Mouse (Mus musculus): ENCODE measurements around the gene Gtdc1. TPM values are rescaled to one million over a fixed set of nuclear protein-coding genes. Genes with fewer than 3 reads are reported as not detected.
A peak's percentile ranks its signal among the peaks of the same experiment; 100 is the strongest.

Gtdc1 gene
- total and polyA plus RNA-seq, 2 experiments from 2014 or later, result 18.6 to 43.4 TPM

DNA sequence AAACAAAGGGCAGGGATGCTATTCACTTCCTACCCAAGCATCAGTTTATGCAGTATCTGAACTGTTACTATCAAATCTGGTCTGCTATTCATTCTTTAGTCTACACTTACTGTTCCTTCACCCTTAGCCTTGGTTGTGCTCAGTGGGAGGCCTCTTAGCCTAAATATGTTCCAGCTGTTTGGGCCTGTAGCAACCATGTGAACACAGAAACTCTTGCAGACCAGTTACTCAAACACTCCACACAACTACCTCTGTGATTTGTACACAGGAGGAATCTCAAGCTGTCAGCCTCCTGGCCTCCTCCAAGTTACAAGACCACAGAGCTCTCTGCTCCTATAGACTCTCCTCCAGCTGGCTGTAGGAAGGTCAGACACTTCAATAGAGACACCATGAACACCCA is 384.7 kb downstream of the Gtdc1 start:
- no peak for ATAC-seq (ENCODE audit: low FRiP score)
- Histone ChIP-seq H3K27me3 (ENCODE audit: insufficient read depth, low read length) (no peaks in the 10 kb centered on the region), H3K4me3 (ENCODE audit: low read depth, low read length) (no peak overlapping the region), H3K4me1 (ENCODE audit: insufficient read depth, low read length) (no peaks in the 10 kb centered on the region), H3K9ac (replicated peaks; ENCODE audit: low read length, poor library complexity, severe bottlenecking) (no peak overlapping the region), H3K9me3 (ENCODE audit: low read length) (0 out of 2 replicates have a peak, but pooled peaks cover 3% of the 10 kb centered on the region), H3K27ac (ENCODE audit: low read depth, low read length) (no peak overlapping the region), H3K36me3 (ENCODE audit: insufficient read depth, low read length) (no peaks in the 10 kb centered on the region), H3K4me2 (ENCODE audit: low read depth, low read length, poor library complexity, severe bottlenecking) (no peak overlapping the region)
- no peak for DNase-seq (ENCODE audit: low spot score)
- no peak for TF ChIP-seq CTCF (IDR thresholded peaks at IDR 0.05)

DNA sequence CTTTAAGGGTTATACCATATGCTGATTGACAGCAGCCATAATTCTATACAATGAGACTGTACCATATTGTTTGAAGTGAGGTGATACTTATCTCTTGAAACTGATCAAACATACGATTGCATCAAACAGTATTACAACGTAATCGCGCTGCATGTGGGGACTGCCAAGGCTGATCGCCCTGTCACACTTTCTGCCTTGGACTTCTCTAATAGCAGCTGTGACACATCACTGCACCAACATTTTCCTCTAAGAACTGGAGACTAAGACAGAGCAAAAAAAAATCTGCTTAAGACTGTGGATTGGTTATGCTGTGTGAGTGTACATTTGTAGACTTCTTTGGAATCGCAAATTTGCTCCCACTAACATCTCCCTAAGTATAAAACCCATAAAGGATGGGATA is 385.7 kb downstream of the Gtdc1 start:
- ATAC-seq (ENCODE audit: low FRiP score) (no peak), DNase-seq (ENCODE audit: low spot score) (no peak)
- no peak overlapping the region for H3K4me3 ChIP-seq (ENCODE audit: low read depth, low read length)
- no peaks in the 10 kb centered on the region for H3K36me3 ChIP-seq (ENCODE audit: insufficient read depth, low read length)
- no peaks in the 10 kb centered on the region for H3K27me3 ChIP-seq (ENCODE audit: insufficient read depth, low read length)
- 88% methylated on average over 6 of the region's 6 CpGs for WGBS
- no peak overlapping the region for H3K27ac ChIP-seq (ENCODE audit: low read depth, low read length)
- no peak overlapping the region for H3K4me2 ChIP-seq (ENCODE audit: low read depth, low read length, poor library complexity, severe bottlenecking)
- no peak for TF ChIP-seq CTCF (IDR thresholded peaks at IDR 0.05)
- H3K9me3 ChIP-seq (ENCODE audit: low read length), result 0 out of 2 replicates have a peak, but pooled peaks cover 3% of the 10 kb centered on the region
- no peak overlapping the region for H3K9ac ChIP-seq (replicated peaks; ENCODE audit: low read length, poor library complexity, severe bottlenecking)
- H3K4me1 ChIP-seq (ENCODE audit: insufficient read depth, low read length), result no peaks in the 10 kb centered on the region

DNA sequence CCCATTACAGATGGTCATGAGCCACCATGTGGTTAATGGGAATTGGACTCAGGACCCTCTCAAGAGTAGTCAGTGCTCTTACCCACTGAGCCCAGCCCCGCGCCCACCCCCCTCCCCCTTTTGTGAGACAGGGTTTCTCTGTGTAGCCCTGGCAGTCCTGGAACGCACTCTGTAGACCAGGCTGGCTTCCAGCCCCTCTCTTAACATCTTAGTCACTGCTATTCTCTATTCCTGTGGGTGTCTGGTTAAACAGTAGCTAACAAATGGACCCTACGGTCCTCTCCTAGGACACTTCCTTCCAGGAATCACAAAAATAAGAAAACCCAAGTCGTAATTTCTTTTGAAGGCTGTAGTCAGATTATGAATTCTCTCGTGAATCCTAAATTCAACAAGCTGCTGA is 386.6 kb downstream of the Gtdc1 start:
- H3K4me1 ChIP-seq (ENCODE audit: insufficient read depth, low read length), result no peaks in the 10 kb centered on the region
- H3K27ac ChIP-seq (ENCODE audit: low read depth, low read length), result no peak overlapping the region
- ATAC-seq (ENCODE audit: low FRiP score) (no peak), DNase-seq (ENCODE audit: low spot score) (no peak)
- H3K4me3 ChIP-seq (ENCODE audit: low read depth, low read length), result no peak overlapping the region
- no peaks in the 10 kb centered on the region for H3K27me3 ChIP-seq (ENCODE audit: insufficient read depth, low read length)
- 0 out of 2 replicates have a peak, but pooled peaks cover 3% of the 10 kb centered on the region for H3K9me3 ChIP-seq (ENCODE audit: low read length)
- H3K36me3 ChIP-seq (ENCODE audit: insufficient read depth, low read length), result no peaks in the 10 kb centered on the region
- TF ChIP-seq CTCF (IDR thresholded peaks at IDR 0.05), result no peak
- H3K9ac ChIP-seq (replicated peaks; ENCODE audit: low read length, poor library complexity, severe bottlenecking), result no peak overlapping the region
- no peak overlapping the region for H3K4me2 ChIP-seq (ENCODE audit: low read depth, low read length, poor library complexity, severe bottlenecking)
- 91% methylated on average over 6 of the region's 6 CpGs for WGBS

DNA sequence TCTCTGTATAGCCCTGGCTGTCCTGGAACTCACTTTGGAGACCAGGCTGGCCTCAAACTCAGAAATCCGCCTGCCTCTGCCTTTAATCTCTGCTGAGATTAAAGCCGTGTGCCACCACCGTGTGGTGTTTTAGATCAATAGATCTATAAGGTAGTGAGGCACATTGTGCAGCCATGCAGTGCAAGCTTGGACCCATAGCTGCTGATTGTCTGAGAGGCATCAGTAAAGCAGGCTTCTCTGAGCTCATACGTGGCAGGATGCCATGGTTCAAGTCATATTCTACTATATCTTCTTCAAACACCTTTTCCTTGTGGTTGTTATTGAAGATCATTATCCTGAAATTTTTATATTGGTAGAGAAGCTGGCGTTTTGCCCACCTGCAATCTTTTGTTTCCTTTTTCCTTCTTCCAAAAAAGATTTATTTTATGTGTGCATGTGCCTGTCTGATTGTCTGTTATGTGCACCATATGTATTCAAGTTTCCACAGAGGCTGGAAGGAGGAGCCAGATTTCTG is 388.3 kb downstream of the Gtdc1 start:
- no peak for DNase-seq (ENCODE audit: low spot score)

DNA sequence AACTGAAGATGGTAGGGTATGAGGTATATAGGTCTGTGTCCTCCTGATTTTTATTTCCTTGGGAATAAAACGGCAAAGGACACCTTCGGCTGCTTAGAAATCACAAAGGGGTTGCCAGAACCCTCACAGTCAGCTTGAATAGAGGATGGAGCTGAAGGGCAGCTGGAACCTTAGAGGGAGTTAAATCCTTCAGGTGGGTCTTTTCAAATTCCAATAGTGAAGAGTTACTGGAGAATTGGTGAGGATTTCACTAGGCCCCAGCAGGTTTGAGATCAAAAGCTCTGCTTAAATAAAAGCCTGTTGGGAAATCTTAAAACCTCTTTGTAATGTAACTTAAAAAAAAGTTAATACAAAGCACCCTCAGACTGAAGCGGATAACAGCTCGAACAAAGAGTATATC is 389.3 kb downstream of the Gtdc1 start:
- no peaks in the 10 kb centered on the region for H3K36me3 ChIP-seq (ENCODE audit: insufficient read depth, low read length)
- H3K4me1 ChIP-seq (ENCODE audit: insufficient read depth, low read length), result no peaks in the 10 kb centered on the region
- ATAC-seq (ENCODE audit: low FRiP score) (no peak), DNase-seq (ENCODE audit: low spot score) (no peak)
- no peaks in the 10 kb centered on the region for H3K27me3 ChIP-seq (ENCODE audit: insufficient read depth, low read length)
- H3K9ac ChIP-seq (replicated peaks; ENCODE audit: low read length, poor library complexity, severe bottlenecking), result no peak overlapping the region
- no peak overlapping the region for H3K4me2 ChIP-seq (ENCODE audit: low read depth, low read length, poor library complexity, severe bottlenecking)
- H3K9me3 ChIP-seq (ENCODE audit: low read length), result no peaks in the 10 kb centered on the region
- 26% methylated on average over 4 of the region's 4 CpGs for WGBS
- no peak for TF ChIP-seq CTCF (IDR thresholded peaks at IDR 0.05)
- H3K4me3 ChIP-seq (ENCODE audit: low read depth, low read length), result no peak overlapping the region
- H3K27ac ChIP-seq (ENCODE audit: low read depth, low read length), result no peak overlapping the region

More for the DNA sequence above, 388.3 kb downstream of the Gtdc1 start:
- no peak overlapping the region for H3K4me2 ChIP-seq (ENCODE audit: low read depth, low read length, poor library complexity, severe bottlenecking)
- 0 out of 2 replicates have a peak, but pooled peaks cover under 1% of the 10 kb centered on the region for H3K9me3 ChIP-seq (ENCODE audit: low read length)
- no peaks in the 10 kb centered on the region for H3K4me1 ChIP-seq (ENCODE audit: insufficient read depth, low read length)
- H3K27ac ChIP-seq (ENCODE audit: low read depth, low read length), result no peak overlapping the region
- no peaks in the 10 kb centered on the region for H3K27me3 ChIP-seq (ENCODE audit: insufficient read depth, low read length)
- ATAC-seq (ENCODE audit: low FRiP score), result no peak
- H3K9ac ChIP-seq (replicated peaks; ENCODE audit: low read length, poor library complexity, severe bottlenecking), result no peak overlapping the region
- no peak overlapping the region for H3K4me3 ChIP-seq (ENCODE audit: low read depth, low read length)
- 59% methylated on average over 5 of the region's 5 CpGs for WGBS
- no peaks in the 10 kb centered on the region for H3K36me3 ChIP-seq (ENCODE audit: insufficient read depth, low read length)
- TF ChIP-seq CTCF (IDR thresholded peaks at IDR 0.05), result no peak

DNA sequence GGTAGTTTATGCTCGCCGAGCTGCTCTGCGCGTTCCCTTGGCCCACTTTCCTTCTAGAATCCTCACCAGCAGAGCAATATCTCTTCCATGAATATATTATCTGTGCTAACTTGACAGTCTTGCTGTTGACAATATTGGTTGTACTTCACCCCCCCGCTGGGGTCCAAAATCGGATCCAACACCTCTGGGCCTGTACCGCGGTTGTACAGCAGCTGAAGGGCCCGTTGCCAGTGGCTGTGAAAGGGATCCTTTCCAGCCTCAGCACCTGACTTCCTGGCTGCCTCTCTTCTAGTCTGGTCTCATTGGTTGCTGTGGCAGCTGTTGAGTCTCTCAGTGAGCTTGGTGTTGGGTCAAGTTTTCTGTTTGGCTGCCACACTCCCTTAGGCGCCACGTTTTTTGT is 391.7 kb downstream of the Gtdc1 start:
- 91% methylated on average over 11 of the region's 11 CpGs for WGBS
- no peak for ATAC-seq (ENCODE audit: low FRiP score)
- H3K4me3 ChIP-seq (ENCODE audit: low read depth, low read length), result no peak overlapping the region
- TF ChIP-seq CTCF (IDR thresholded peaks at IDR 0.05), result no peak
- H3K4me2 ChIP-seq (ENCODE audit: low read depth, low read length, poor library complexity, severe bottlenecking), result no peak overlapping the region
- no peak overlapping the region for H3K27ac ChIP-seq (ENCODE audit: low read depth, low read length)
- peak; percentile 66 for DNase-seq (ENCODE audit: low spot score)
- H3K9ac ChIP-seq (replicated peaks; ENCODE audit: low read length, poor library complexity, severe bottlenecking), result no peak overlapping the region
- no peaks in the 10 kb centered on the region for H3K9me3 ChIP-seq (ENCODE audit: low read length)
- no peaks in the 10 kb centered on the region for H3K4me1 ChIP-seq (ENCODE audit: insufficient read depth, low read length)
- no peaks in the 10 kb centered on the region for H3K36me3 ChIP-seq (ENCODE audit: insufficient read depth, low read length)
- H3K27me3 ChIP-seq (ENCODE audit: insufficient read depth, low read length), result no peaks in the 10 kb centered on the region
